Mouse (Mus musculus): ENCODE measurements around the gene Zfp408.
"Not testable (repeated sequence)": the region's sequence is repeated elsewhere in the genome, so short reads cannot be mapped to it uniquely, and the experiment has no call there.

Gene Zfp408

DNA sequence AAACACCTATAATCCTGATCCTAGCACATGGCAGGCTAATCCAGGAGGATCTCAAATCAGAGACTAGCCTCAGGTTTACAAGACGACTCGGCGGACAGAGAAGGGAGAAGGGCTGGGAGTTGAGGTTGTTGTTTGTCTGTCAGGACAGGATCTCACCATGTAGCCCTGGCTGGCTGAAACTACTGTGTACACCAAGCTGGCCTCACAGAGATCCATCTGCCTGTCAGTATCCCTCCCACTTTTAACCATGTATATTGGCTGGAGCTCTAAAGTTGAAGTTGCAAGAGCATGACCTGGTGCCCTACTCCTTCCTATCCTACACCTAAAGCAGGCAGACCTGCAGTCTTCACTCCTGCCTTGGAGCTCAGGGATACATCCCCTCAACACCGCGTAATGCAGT, 27.2 kb downstream of the Zfp408 start:
- in situ Hi-C loops (cut with MboI; ENCODE audit: unreplicated experiment in 2 of 2) = no loop called here

DNA sequence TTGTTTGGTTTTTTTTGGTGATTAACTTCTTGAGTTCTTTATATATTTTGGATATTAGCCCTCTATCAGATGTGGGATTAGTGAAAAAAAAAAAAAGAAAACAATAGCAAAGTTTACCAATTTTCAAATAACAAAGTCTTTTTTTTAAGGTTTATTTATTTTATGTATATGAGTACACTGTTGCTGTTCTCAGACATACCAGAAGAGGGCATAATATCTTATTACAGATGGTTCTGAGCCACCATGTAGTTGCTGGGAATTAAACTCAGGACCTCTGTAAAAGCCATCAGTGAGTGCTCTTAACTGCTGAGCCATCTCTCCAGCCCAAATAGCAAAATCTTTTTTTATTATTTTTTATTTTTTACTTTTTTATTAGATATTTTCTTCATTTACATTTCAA, 40.2 kb downstream of the Zfp408 start:
- in situ Hi-C loops (cut with MboI; ENCODE audit: unreplicated experiment in 2 of 2) = not testable (repeated sequence)

DNA sequence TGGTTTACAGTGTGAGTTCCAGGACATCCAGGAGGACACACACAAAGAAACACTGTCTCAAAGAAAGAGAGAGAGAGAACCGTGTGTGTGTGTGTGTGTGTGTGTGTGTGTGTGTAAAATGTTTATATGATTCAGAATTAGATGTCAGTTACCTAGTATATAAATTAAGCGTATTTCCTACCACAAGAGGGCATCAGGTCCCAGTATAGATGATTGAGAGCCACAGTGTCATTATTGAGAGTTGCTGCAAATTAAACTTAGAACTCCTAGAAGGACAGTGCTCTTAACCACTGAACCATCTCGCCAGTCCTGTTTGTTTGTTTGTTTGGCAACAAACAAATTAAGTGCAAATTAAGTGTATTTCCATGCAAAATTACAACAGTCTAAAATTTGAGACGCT, 47.2 kb downstream of the Zfp408 start:
- in situ Hi-C loops (cut with MboI; ENCODE audit: unreplicated experiment in 2 of 2) = loop anchor here in 1 of 2 experiments (5.0 kb wide), 1 partner anchor 320 kb away; no protein-coding TSS in a partner anchor

DNA sequence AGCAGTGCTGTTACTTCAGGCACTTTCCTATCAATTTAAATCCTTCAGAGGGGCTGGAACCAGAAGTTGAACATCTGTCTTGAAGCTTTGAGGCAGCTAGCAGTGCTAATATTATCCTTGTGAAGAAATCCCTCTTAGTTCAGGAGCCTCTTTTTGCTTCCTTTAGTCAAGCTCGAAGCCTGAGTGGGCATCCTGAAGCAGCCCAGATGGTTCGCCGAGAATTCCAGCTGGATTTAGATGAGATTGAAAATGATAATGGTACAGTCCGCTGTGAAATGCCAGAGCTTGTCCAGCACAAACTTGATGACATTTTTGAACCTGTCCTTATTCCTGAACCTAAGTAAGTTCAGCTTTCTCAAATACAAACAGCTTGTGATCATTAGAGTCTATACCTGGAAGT, 49.1 kb downstream of the Zfp408 start:
- in situ Hi-C loops (cut with MboI; ENCODE audit: unreplicated experiment in 2 of 2) = loop anchor here in 1 of 2 experiments (5.0 kb wide), 1 partner anchor 322 kb away; no protein-coding TSS in a partner anchor

Measured in v-Abl transformed pro-B cells (cell line).